Mouse (Mus musculus) G1E (cell line): ENCODE data around the gene Gimd1.

ENCODE experiments used
- CTCF ChIP-seq: IDR thresholded peaks from 2 replicates; pipeline ENCODE4 v1.5.1; 2012; ENCODE audit warnings: low read depth, low read length, inconsistent platforms, mixed read lengths
- GATA1 ChIP-seq: IDR thresholded peaks from 2 replicates; pipeline ENCODE4 v1.6.1; 2012; ENCODE audit warnings: borderline replicate concordance, low read length, inconsistent platforms, mixed read lengths
- POLR2AphosphoS5 ChIP-seq: IDR thresholded peaks from 2 replicates; pipeline ENCODE4 v1.6.1; 2012; ENCODE audit warnings: low read depth, low read length, inconsistent platforms; ENCODE audit not compliant: insufficient replicate concordance

DNA sequence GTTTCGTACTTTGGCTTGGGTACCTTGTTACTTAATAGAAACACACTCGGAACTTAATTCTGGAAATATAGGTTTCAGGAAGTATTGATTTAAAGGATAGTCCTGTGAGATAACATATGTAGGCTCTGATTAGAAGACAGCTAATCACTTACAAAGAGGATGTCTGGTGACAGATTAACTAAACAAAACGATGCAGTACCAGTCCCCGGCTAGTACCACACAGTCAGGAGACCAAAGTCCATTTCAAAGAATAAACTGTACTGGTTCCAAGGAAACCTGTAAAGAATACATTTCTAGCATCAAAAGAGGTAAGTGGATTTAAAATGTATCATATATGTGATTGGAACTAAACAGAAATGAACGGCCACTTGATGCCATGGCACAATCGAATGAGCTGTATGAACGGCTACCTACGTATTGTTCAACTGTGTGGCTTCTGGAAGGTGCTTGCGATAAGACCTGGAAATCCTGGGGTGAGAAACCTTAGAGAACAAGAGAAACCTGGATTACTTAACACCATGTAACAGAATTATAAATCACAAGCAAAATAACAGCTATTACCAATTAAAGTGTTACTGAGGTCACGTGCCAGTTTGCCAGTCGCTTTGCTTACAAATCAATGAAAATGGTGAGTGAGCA lies at the start of gene Gimd1:
- TF ChIP-seq CTCF = no peak
- TF ChIP-seq POLR2AphosphoS5 = no peak
- no peak for TF ChIP-seq GATA1
